Mouse (Mus musculus) forebrain, embryonic 11.5 days (tissue): ENCODE measurements around the gene Defa2. TPM values are rescaled to one million over a fixed set of nuclear protein-coding genes. Genes with fewer than 3 reads are reported as not detected.
"Not testable (repeated sequence)": the region's sequence is repeated elsewhere in the genome, so short reads cannot be mapped to it uniquely, and the experiment has no call there.

ENCODE experiments used
- ATAC-seq: fragments of 200-750 bp; cut with Nextera tagmentation; replicated peaks from 2 replicates; pipeline ENCODE4 v1.8.0; 2017; ENCODE audit warnings: moderate TSS enrichment; ENCODE audit not compliant: low FRiP score
- DNase-seq: peaks from one replicate; pipeline ENCODE4 v3.0.0-alpha.2; 2017; ENCODE audit warnings: low spot score
- H3K27ac ChIP-seq: fragments of 300-500 bp; sonication (generic); 2 replicates; pipeline ENCODE4 v1.5.1; 2014; ENCODE audit warnings: low read depth, low read length
- H3K27me3 ChIP-seq: fragments of 300-500 bp; sonication (generic); 2 replicates; pipeline ENCODE4 v1.6.1; 2014; ENCODE audit warnings: mild to moderate bottlenecking, low read length, mixed read lengths; ENCODE audit not compliant: control insufficient read depth, insufficient read depth
- H3K36me3 ChIP-seq: fragments of 300-500 bp; sonication (generic); 2 replicates; pipeline ENCODE4 v1.6.1; 2014; ENCODE audit warnings: mild to moderate bottlenecking, low read length, moderate library complexity, mixed read lengths; ENCODE audit not compliant: control insufficient read depth, insufficient read depth
- H3K4me1 ChIP-seq: fragments of 300-500 bp; sonication (generic); replicated peaks from 2 replicates; pipeline ENCODE4 v1.6.1; 2014; ENCODE audit warnings: low read length, mixed read lengths; ENCODE audit not compliant: control insufficient read depth, insufficient read depth
- H3K4me2 ChIP-seq: fragments of 300-500 bp; sonication (generic); 2 replicates; pipeline ENCODE4 v1.6.1; 2014; ENCODE audit warnings: low read depth, mild to moderate bottlenecking, low read length, moderate library complexity, mixed read lengths; ENCODE audit not compliant: severe bottlenecking
- H3K4me3 ChIP-seq: fragments of 300-500 bp; sonication (generic); 2 replicates; pipeline ENCODE4 v1.5.1; 2014; ENCODE audit warnings: low read depth, low read length
- H3K9ac ChIP-seq: fragments of 300-500 bp; sonication (generic); 2 replicates; pipeline ENCODE4 v1.6.1; 2014; ENCODE audit warnings: low read length
- H3K9me3 ChIP-seq: fragments of 300-500 bp; sonication (generic); 2 replicates; pipeline ENCODE4 v1.6.1; 2016; ENCODE audit warnings: low read length, mixed read lengths; ENCODE audit not compliant: control insufficient read depth
- WGBS: fragments of 180-500 bp; shearing (Covaris S2); extraction: QIAGEN DNeasy Blood & Tissue Kit; methylation state at CpG from one replicate; pipeline ENCODE4 v1.1.7; 2014; 5-methylcytosine and 5-hydroxymethylcytosine counted together
- polyA plus RNA-seq: library from polyadenylated mRNA; unstranded; fragments of >200 nt; fragmentation: Nextera tagmentation; extraction: Ambion mirVana; gene quantifications from 2 replicates; pipeline ENCODE4 v1.2.1, GENCODE M21; 2014

The Defa2 gene
- not detected in 2 replicates for polyA plus RNA-seq

- not testable (repeated sequence) for H3K27ac ChIP-seq, H3K9me3 ChIP-seq, H3K36me3 ChIP-seq, DNase-seq, H3K4me3 ChIP-seq, H3K9ac ChIP-seq, H3K4me1 ChIP-seq, H3K27me3 ChIP-seq, ATAC-seq, H3K4me2 ChIP-seq
- WGBS = no CpG with 5 or more reads among the region's 2 CpGs
Measured at GRCm38 (mm10) chr8:21378215-21378614, at the start of gene Defa2. Gene Defa2, plus strand, starts transcription at chr8:21378515.

- no CpG with 5 or more reads among the region's 2 CpGs for WGBS
- H3K9ac ChIP-seq, H3K27ac ChIP-seq, ATAC-seq, H3K9me3 ChIP-seq, H3K27me3 ChIP-seq, DNase-seq, H3K4me2 ChIP-seq, H3K4me3 ChIP-seq, H3K4me1 ChIP-seq, H3K36me3 ChIP-seq: not testable (repeated sequence)
Measured at GRCm38 (mm10) chr8:21391511-21391910, 13.2 kb downstream of the Defa2 start, which contains the start of gene Defa33. Gene Defa33, plus strand, starts transcription at chr8:21391811.

- WGBS = no CpG with 5 or more reads among the region's 1 CpGs
- H3K4me2 ChIP-seq, H3K4me1 ChIP-seq, H3K27me3 ChIP-seq, H3K27ac ChIP-seq, H3K9ac ChIP-seq, DNase-seq, H3K36me3 ChIP-seq, H3K9me3 ChIP-seq, ATAC-seq, H3K4me3 ChIP-seq: not testable (repeated sequence)
Measured at GRCm38 (mm10) chr8:21427111-21427510, 48.8 kb downstream of the Defa2 start, which contains the start of gene Defa36. Gene Defa36, plus strand, starts transcription at chr8:21427411.

Other genes with a start within 250 kb of the Defa2 start
- not detected in 2 replicates for gene Defa30, start 243.9 kb upstream of the Defa2 start, polyA plus RNA-seq
- gene Defa22, start 216.2 kb upstream of the Defa2 start, polyA plus RNA-seq = not detected in 2 replicates
- not detected in 2 replicates for gene Defa31, start 186.9 kb upstream of the Defa2 start, polyA plus RNA-seq
- gene Gm15293, start 177.0 kb upstream of the Defa2 start, polyA plus RNA-seq = not detected in 2 replicates
- not detected in 2 replicates for gene Gm15292, start 128.8 kb upstream of the Defa2 start, polyA plus RNA-seq
- not detected in 2 replicates for gene Defa27, start 63.0 kb upstream of the Defa2 start, polyA plus RNA-seq
- not detected in 2 replicates for gene Defa29, start 51.5 kb upstream of the Defa2 start, polyA plus RNA-seq
- gene Defa33, start 13.3 kb downstream of the Defa2 start, polyA plus RNA-seq = not detected in 2 replicates
- gene Defa36, start 48.9 kb downstream of the Defa2 start, polyA plus RNA-seq = not detected in 2 replicates
- gene Gm7849, start 78.0 kb downstream of the Defa2 start, polyA plus RNA-seq = not detected in 2 replicates
- not detected in 2 replicates for gene Defa20, start 130.7 kb downstream of the Defa2 start, polyA plus RNA-seq
- gene Defa32, start 150.5 kb downstream of the Defa2 start, polyA plus RNA-seq = not detected in 2 replicates
- not detected in 2 replicates for gene Defa37, start 186.9 kb downstream of the Defa2 start, polyA plus RNA-seq
- not detected in 2 replicates for gene Defa28, start 204.5 kb downstream of the Defa2 start, polyA plus RNA-seq
- not detected in 2 replicates for gene Gm7861, start 216.0 kb downstream of the Defa2 start, polyA plus RNA-seq
- not detected in 2 replicates for gene Defa26, start 239.7 kb downstream of the Defa2 start, polyA plus RNA-seq